Mouse (Mus musculus): ENCODE results near the gene Nipsnap2. TPM values are rescaled to one million over a fixed set of nuclear protein-coding genes. Genes with fewer than 3 reads are reported as not detected.
"Not testable (repeated sequence)": the region's sequence is repeated elsewhere in the genome, so short reads cannot be mapped to it uniquely, and the experiment has no call there.

Nipsnap2 gene
- total RNA-seq (2014; rRNA removed) (15.0 and 15.2 TPM in 2 replicates), polyA plus RNA-seq (2012; rRNA removed) (10.8 and 15.0 TPM in 2 replicates)

DNA sequence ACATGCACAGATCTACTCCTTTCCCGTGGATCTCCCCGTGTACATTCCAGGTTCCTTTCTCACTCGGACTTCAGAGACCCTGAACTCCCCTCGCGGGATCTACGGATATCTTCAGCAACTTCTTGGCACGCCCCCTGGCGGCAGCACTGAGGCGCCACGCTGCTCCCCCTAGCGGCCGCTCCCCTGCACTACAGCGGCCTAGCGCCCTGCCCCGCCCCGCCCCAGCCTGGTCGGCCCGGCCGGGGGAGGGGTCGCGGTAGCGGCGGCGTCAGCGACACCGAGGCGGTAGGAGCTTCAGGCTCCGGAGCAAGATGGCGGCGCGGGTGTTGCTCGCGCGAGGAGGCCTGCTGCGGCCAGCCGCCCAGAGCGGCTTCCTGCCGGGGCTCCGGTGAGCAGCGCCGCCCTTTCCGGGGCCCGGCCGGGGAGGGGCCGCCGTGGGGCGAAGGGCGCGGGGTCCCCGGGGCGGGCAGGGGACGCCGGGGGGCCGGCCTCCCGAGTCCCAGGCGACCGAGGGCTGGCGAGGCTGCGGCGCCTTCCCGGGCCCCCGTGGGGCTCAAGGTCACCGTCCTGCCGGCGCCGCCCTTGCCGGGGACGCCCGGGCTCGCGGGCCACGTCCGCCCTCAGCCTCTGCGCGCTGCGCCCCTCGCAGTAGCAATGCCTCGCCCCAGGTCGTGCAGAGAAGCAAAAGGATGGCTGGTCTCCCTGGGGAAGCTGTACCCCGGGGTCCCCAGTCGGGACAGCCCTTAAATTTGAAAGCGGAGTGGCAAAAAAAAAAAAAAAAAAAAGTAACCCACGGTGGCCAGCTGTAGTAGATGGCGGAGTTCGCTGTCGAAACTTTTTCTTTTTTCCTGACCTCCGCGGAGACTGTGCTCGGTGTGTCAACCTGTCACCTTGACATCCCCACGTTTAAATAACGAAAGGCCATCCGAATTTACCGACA is at the start of gene Nipsnap2:
TSS of gene Nipsnap2 (plus strand) at position 230 of the 940 bp plus-strand sequence.
- WGBS = 1% methylated on average over 88 of the region's 93 CpGs
- Histone ChIP-seq H3K27me3 (ENCODE audit: control insufficient read depth, insufficient read depth, low read length) (no peaks in the 10 kb centered on the region), H3K36me3 (ENCODE audit: control insufficient read depth, insufficient read depth, low read length) (no peaks in the 10 kb centered on the region), H3K9ac (ENCODE audit: low read depth, low read length) (peak within 1 kb of the TSS; percentile 84), H3K79me2 (ENCODE audit: control insufficient read depth, insufficient read depth, low read length) (0 out of 2 replicates have a peak, but pooled peaks cover 6% of the 10 kb centered on the region), H3K4me3 (ENCODE audit: insufficient read depth, low read depth, low read length) (peak within 1 kb of the TSS; percentile 74), H3K27ac (replicated peaks; ENCODE audit: insufficient read depth, low read depth, low read length) (peak within 1 kb of the TSS; percentile 91), H3K4me1 (ENCODE audit: control insufficient read depth, insufficient read depth, low read length) (peaks cover 6% of the 10 kb centered on the region; the same call in 1 of the 2 replicates)
- DNase-seq (ENCODE audit: extremely low read depth, low read depth, low spot score) = peak; percentile 59
- TF ChIP-seq POLR2A (IDR thresholded peaks at IDR 0.05; ENCODE audit: extremely low read depth, insufficient read depth, low read length) (peak; percentile 72), CTCF (IDR thresholded peaks at IDR 0.05; ENCODE audit: low read depth, low read length) (peak; percentile 98)

GRCm38 (mm10) chr5:129685141-129685540 is 39.7 kb upstream of the Nipsnap2 start:
- H3K4me1 ChIP-seq (ENCODE audit: control insufficient read depth, insufficient read depth, low read length); DNase-seq (ENCODE audit: extremely low read depth, low read depth, low spot score); H3K4me3 ChIP-seq (ENCODE audit: insufficient read depth, low read depth, low read length); H3K79me2 ChIP-seq (ENCODE audit: control insufficient read depth, insufficient read depth, low read length); H3K36me3 ChIP-seq (ENCODE audit: control insufficient read depth, insufficient read depth, low read length); H3K9ac ChIP-seq (ENCODE audit: low read depth, low read length); H3K27me3 ChIP-seq (ENCODE audit: control insufficient read depth, insufficient read depth, low read length); H3K27ac ChIP-seq (replicated peaks; ENCODE audit: insufficient read depth, low read depth, low read length): not testable (repeated sequence)
- 94% methylated on average over 5 of the region's 5 CpGs for WGBS

- TF ChIP-seq CTCF (IDR thresholded peaks at IDR 0.05; ENCODE audit: low read depth, low read length) (no peak), POLR2A (IDR thresholded peaks at IDR 0.05; ENCODE audit: extremely low read depth, insufficient read depth, low read length) (no peak)
- DNase-seq (ENCODE audit: extremely low read depth, low read depth, low spot score) = peak; percentile 40
- Histone ChIP-seq H3K27ac (replicated peaks; ENCODE audit: insufficient read depth, low read depth, low read length) (no peak overlapping the region), H3K27me3 (ENCODE audit: control insufficient read depth, insufficient read depth, low read length) (no peaks in the 10 kb centered on the region), H3K9ac (ENCODE audit: low read depth, low read length) (no peak overlapping the region), H3K36me3 (ENCODE audit: control insufficient read depth, insufficient read depth, low read length) (no peaks in the 10 kb centered on the region), H3K79me2 (ENCODE audit: control insufficient read depth, insufficient read depth, low read length) (no peaks in the 10 kb centered on the region), H3K4me3 (ENCODE audit: insufficient read depth, low read depth, low read length) (no peak overlapping the region), H3K4me1 (ENCODE audit: control insufficient read depth, insufficient read depth, low read length) (peaks cover 2% of the 10 kb centered on the region; the same call in 1 of the 2 replicates)
- 42% methylated on average over 7 of the region's 7 CpGs for WGBS
These were observed 37.2 kb upstream of the Nipsnap2 start for GRCm38 (mm10) chr5:129687621-129688020.

DNA sequence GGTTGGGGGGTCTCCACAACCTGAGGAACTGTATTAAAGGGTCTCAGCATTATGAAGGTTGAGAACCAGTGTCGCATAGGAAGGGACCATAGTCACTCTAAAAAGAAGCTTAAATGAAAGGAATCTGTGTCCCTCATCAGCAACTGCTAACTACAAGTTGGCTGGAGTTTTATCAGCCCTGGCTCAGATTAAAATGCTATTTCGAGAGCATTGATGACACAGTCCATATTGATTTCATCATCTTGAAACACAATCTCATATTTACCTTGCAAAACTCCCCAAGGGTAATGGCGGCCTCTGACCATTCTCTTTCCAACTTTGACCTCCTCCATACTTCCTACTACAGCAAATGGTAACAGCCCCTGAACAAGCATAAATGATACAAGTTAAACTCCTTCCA is 34.3 kb upstream of the Nipsnap2 start:
- Histone ChIP-seq H3K36me3 (ENCODE audit: control insufficient read depth, insufficient read depth, low read length) (no peaks in the 10 kb centered on the region), H3K4me3 (ENCODE audit: insufficient read depth, low read depth, low read length) (no peak overlapping the region), H3K4me1 (ENCODE audit: control insufficient read depth, insufficient read depth, low read length) (peaks cover 2% of the 10 kb centered on the region; the same call in 1 of the 2 replicates), H3K27ac (replicated peaks; ENCODE audit: insufficient read depth, low read depth, low read length) (no peak overlapping the region), H3K9ac (ENCODE audit: low read depth, low read length) (no peak overlapping the region), H3K79me2 (ENCODE audit: control insufficient read depth, insufficient read depth, low read length) (no peaks in the 10 kb centered on the region), H3K27me3 (ENCODE audit: control insufficient read depth, insufficient read depth, low read length) (no peaks in the 10 kb centered on the region)
- WGBS = 39% methylated on average over 3 of the region's 3 CpGs
- DNase-seq (ENCODE audit: extremely low read depth, low read depth, low spot score) = peak; percentile 86
- TF ChIP-seq CTCF (IDR thresholded peaks at IDR 0.05; ENCODE audit: low read depth, low read length) = no peak
- no peak for TF ChIP-seq POLR2A (IDR thresholded peaks at IDR 0.05; ENCODE audit: extremely low read depth, insufficient read depth, low read length)

DNA sequence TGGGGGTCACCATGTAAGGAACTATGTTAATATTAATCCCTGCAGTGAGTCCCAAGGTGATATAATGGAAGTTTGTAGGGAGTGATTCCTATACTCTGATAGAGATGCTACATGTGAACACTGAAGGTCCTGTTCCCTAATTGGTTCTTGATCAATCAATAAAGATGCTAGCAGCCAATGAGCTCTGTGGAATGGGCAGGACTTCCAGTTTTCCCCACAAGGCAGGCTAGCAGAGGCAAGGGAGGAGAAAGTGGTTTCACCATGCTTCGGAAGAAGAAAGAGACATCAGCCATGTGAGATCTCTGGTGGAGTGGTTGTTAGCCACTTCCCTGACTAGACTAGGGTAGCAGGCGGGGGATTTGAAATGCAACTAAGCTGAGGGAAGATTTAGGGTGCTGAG is 24.4 kb upstream of the Nipsnap2 start:
- Histone ChIP-seq H3K36me3 (ENCODE audit: control insufficient read depth, insufficient read depth, low read length) (no peaks in the 10 kb centered on the region), H3K4me1 (ENCODE audit: control insufficient read depth, insufficient read depth, low read length) (peaks cover 5% of the 10 kb centered on the region), H3K4me3 (ENCODE audit: insufficient read depth, low read depth, low read length) (no peak overlapping the region), H3K27me3 (ENCODE audit: control insufficient read depth, insufficient read depth, low read length) (no peaks in the 10 kb centered on the region), H3K79me2 (ENCODE audit: control insufficient read depth, insufficient read depth, low read length) (no peaks in the 10 kb centered on the region), H3K9ac (ENCODE audit: low read depth, low read length) (no peak overlapping the region), H3K27ac (replicated peaks; ENCODE audit: insufficient read depth, low read depth, low read length) (no peak overlapping the region)
- peak; percentile 48 for DNase-seq (ENCODE audit: extremely low read depth, low read depth, low spot score)
- WGBS = 58% methylated on average over 2 of the region's 2 CpGs
- TF ChIP-seq CTCF (IDR thresholded peaks at IDR 0.05; ENCODE audit: low read depth, low read length) = no peak
- no peak for TF ChIP-seq POLR2A (IDR thresholded peaks at IDR 0.05; ENCODE audit: extremely low read depth, insufficient read depth, low read length)

- no peak overlapping the region for H3K4me3 ChIP-seq (ENCODE audit: insufficient read depth, low read depth, low read length)
- no peak for DNase-seq (ENCODE audit: extremely low read depth, low read depth, low spot score)
- H3K27me3 ChIP-seq (ENCODE audit: control insufficient read depth, insufficient read depth, low read length) = no peaks in the 10 kb centered on the region
- TF ChIP-seq POLR2A (IDR thresholded peaks at IDR 0.05; ENCODE audit: extremely low read depth, insufficient read depth, low read length) = no peak
- TF ChIP-seq CTCF (IDR thresholded peaks at IDR 0.05; ENCODE audit: low read depth, low read length) = no peak
- whole genome bisulfite sequencing = 95% methylated on average over 1 of the region's 1 CpGs
- no peak overlapping the region for H3K9ac ChIP-seq (ENCODE audit: low read depth, low read length)
- H3K79me2 ChIP-seq (ENCODE audit: control insufficient read depth, insufficient read depth, low read length) = no peaks in the 10 kb centered on the region
- H3K36me3 ChIP-seq (ENCODE audit: control insufficient read depth, insufficient read depth, low read length) = no peaks in the 10 kb centered on the region
- peaks cover 5% of the 10 kb centered on the region for H3K4me1 ChIP-seq (ENCODE audit: control insufficient read depth, insufficient read depth, low read length)
- H3K27ac ChIP-seq (replicated peaks; ENCODE audit: insufficient read depth, low read depth, low read length) = no peak overlapping the region
These were observed 23.2 kb upstream of the Nipsnap2 start for GRCm38 (mm10) chr5:129701706-129702105.

All from liver, adult 2 months (tissue).